Mouse (Mus musculus) bone marrow, adult 2 months (tissue): ENCODE data around the gene Exoc3l2. TPM values are rescaled to one million over a fixed set of nuclear protein-coding genes. Genes with fewer than 3 reads are reported as not detected.

ENCODE experiments used
- H3K27ac ChIP-seq: fragments of 200-500 bp; 2 replicates; pipeline ENCODE4 v1.5.1; 2012; ENCODE audit warnings: low read depth, mild to moderate bottlenecking, control low read depth, inconsistent platforms, low read length; ENCODE audit not compliant: control insufficient read depth, poor library complexity, insufficient read depth
- H3K4me1 ChIP-seq: fragments of 200-500 bp; 2 replicates; pipeline ENCODE4 v1.6.1; 2011; ENCODE audit warnings: low read length; ENCODE audit not compliant: control insufficient read depth, insufficient read depth
- H3K4me3 ChIP-seq: fragments of 200-500 bp; replicated peaks from 2 replicates; pipeline ENCODE3; 2011; ENCODE audit warnings: mild to moderate bottlenecking, low read depth, low read length, control low read depth; ENCODE audit not compliant: control insufficient read depth
- CTCF ChIP-seq: fragments of 200-500 bp; IDR thresholded peaks from 2 replicates; pipeline ENCODE4 v1.5.1; 2011; ENCODE audit warnings: low read length, control low read depth; ENCODE audit not compliant: control insufficient read depth, insufficient read depth
- POLR2A ChIP-seq: fragments of 200-500 bp; IDR thresholded peaks from 2 replicates; pipeline ENCODE4 v1.6.1; 2011; ENCODE audit warnings: low read depth, mild to moderate bottlenecking, control low read depth, low read length, borderline replicate concordance; ENCODE audit not compliant: control insufficient read depth
- WGBS: fragments of 180-500 bp; shearing (Covaris S2); methylation state at CpG from one replicate; pipeline ENCODE4 v1.1.7; 2018; 5-methylcytosine and 5-hydroxymethylcytosine counted together
- polyA plus RNA-seq: library from polyadenylated mRNA; stranded (reverse); fragments of >200 nt; gene quantifications from 2 replicates; pipeline ENCODE4 v1.2.4, GENCODE M21; 2011; ENCODE audit warnings: low replicate concordance; ENCODE audit not compliant: missing spikeins, insufficient read depth, insufficient read length

Gene Exoc3l2
- polyA plus RNA-seq, 1 experiment, result 10.3 TPM

DNA sequence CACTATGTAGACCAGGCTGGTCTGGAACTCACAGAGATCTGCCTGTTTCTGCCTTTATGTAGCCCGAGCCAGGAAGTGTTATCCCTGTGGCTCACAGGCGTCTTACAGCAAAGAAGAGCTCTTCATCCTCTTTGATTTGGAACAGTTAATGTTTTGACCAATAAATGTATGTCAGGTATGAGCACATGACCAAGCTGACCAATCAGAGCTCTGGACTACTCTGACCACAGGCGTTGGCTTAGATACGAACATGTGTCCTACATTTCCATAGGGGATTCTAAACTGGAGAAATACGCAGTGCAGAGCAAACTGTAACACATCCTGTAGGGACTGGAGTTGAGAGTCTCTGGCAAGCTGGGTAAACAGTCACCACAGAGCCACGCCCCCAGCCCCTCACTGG is 36.2 kb upstream of the Exoc3l2 start:
- Histone ChIP-seq H3K27ac (no peak overlapping the region), H3K4me3 (no peak overlapping the region), H3K4me1 (no peaks in the 10 kb centered on the region; the same call in 1 of the 2 replicates)
- WGBS, result 80% methylated on average over 6 of the region's 6 CpGs
- TF ChIP-seq CTCF, result no peak
- no peak for TF ChIP-seq POLR2A

- no peaks in the 10 kb centered on the region; the same call in 1 of the 2 replicates for H3K4me1 ChIP-seq
- H3K27ac ChIP-seq, result peak overlapping the region; percentile 48
- TF ChIP-seq CTCF (no peak), POLR2A (no peak)
- 84% methylated on average over 15 of the region's 15 CpGs for WGBS
- H3K4me3 ChIP-seq, result no peak overlapping the region
Observed at GRCm38 (mm10) chr7:19427999-19428650, 35.0 kb upstream of the Exoc3l2 start.

- TF ChIP-seq POLR2A, result no peak
- TF ChIP-seq CTCF, result no peak
- Histone ChIP-seq H3K4me1 (no peaks in the 10 kb centered on the region; the same call in 1 of the 2 replicates), H3K27ac (no peak overlapping the region), H3K4me3 (no peak overlapping the region)
- 77% methylated on average over 8 of the region's 8 CpGs for WGBS
Observed at GRCm38 (mm10) chr7:19429726-19430125, 33.4 kb upstream of the Exoc3l2 start.

DNA sequence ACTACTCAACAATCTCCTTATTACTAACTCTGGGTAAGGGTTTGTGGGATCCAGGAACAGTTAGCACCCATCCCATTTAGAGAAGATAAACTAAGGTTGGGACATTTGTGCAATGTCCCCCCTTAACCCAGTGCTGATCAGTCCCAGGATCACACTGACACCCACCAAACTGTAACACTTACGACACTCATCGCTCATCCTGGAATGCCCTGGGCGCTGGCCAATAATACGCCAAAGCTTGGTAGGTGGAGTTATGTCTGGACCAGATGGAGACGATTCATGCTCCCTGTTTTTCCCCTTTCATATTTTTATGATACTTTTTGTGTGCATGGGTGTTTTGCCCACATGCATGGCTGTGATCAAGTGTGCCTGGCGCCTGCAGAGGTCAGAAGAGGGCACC is 32.7 kb upstream of the Exoc3l2 start:
- TF ChIP-seq POLR2A (no peak), CTCF (no peak)
- H3K4me3 ChIP-seq, result no peak overlapping the region
- H3K4me1 ChIP-seq, result no peaks in the 10 kb centered on the region; the same call in 1 of the 2 replicates
- no peak overlapping the region for H3K27ac ChIP-seq
- 88% methylated on average over 6 of the region's 6 CpGs for WGBS

- WGBS, result 88% methylated on average over 2 of the region's 2 CpGs
- TF ChIP-seq POLR2A, result no peak
- TF ChIP-seq CTCF, result peak; percentile 34; the same call in 1 of the 2 replicates
- Histone ChIP-seq H3K27ac (no peak overlapping the region), H3K4me1 (no peaks in the 10 kb centered on the region; the same call in 1 of the 2 replicates), H3K4me3 (no peak overlapping the region)
Observed at GRCm38 (mm10) chr7:19432475-19432874, 30.7 kb upstream of the Exoc3l2 start.

GRCm38 (mm10) chr7:19436276-19436675 is 26.9 kb upstream of the Exoc3l2 start:
- Histone ChIP-seq H3K27ac (no peak overlapping the region), H3K4me1 (no peaks in the 10 kb centered on the region), H3K4me3 (no peak overlapping the region)
- TF ChIP-seq POLR2A (no peak), CTCF (no peak)
- 96% methylated on average over 2 of the region's 2 CpGs for WGBS

- H3K4me1 ChIP-seq, result no peaks in the 10 kb centered on the region
- H3K27ac ChIP-seq, result no peak overlapping the region
- H3K4me3 ChIP-seq, result no peak overlapping the region
- 81% methylated on average over 9 of the region's 9 CpGs for WGBS
- TF ChIP-seq POLR2A (no peak), CTCF (no peak)
Observed at GRCm38 (mm10) chr7:19437048-19437447, 26.1 kb upstream of the Exoc3l2 start.

DNA sequence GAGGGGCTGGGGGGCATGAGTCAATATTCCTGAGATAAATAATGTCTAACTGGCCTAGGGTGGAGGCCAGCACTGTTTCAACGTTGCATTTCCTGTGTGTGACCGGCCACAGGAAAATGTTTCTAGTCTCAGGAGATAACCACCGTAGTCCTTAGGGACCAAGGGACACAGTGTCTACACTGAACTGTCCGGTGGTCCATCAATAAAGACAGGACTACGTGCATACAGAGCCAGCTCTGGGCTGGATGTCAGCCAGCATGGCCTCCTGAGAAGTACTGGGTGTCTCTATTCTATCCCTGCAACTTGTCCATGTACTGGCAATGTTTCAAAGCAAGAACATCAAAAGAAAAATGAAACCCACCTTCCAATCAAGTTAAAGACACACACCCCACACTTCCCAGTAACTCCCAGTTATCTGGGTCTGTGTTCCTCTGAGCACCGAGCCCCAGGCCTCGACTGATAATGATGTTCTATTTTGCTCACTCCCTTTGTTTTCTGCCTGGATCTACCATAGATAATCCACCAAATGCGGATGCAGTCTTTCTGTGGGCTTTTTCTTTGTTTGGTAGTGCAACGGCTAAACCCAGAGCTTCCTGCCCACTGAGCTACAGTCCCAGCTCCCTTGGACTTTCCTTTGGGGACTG is 21.6 kb upstream of the Exoc3l2 start:
- TF ChIP-seq CTCF (no peak), POLR2A (no peak)
- 73% methylated on average over 9 of the region's 9 CpGs for WGBS
- Histone ChIP-seq H3K4me1 (no peaks in the 10 kb centered on the region), H3K27ac (no peak overlapping the region), H3K4me3 (no peak overlapping the region)

DNA sequence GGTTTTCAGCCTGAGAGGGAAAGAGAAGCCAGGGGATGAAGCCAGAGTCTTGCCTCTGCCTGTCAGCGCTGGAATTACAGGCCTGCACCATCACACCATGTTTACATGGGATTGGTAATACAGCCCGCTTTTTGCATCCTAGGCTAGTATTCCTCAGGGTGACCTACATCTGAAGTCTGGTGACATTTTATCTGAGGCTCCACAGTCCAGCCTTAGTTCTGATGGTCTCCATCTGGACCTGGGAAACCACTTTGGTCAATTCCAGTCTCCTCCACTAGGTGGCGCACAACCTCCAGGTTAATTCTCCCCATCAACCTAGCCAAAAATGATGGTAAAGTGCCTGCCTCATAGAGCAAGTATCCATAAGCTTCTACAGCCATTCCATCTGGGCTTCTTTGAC is 19.8 kb upstream of the Exoc3l2 start:
- Histone ChIP-seq H3K4me3 (no peak overlapping the region), H3K4me1 (no peaks in the 10 kb centered on the region), H3K27ac (no peak overlapping the region)
- TF ChIP-seq CTCF (peak; percentile 85), POLR2A (no peak)
- 55% methylated on average over 3 of the region's 3 CpGs for WGBS
